Comparison of ENCODE assay signal across 17 mouse cellular contexts in the genomic region with DNA sequence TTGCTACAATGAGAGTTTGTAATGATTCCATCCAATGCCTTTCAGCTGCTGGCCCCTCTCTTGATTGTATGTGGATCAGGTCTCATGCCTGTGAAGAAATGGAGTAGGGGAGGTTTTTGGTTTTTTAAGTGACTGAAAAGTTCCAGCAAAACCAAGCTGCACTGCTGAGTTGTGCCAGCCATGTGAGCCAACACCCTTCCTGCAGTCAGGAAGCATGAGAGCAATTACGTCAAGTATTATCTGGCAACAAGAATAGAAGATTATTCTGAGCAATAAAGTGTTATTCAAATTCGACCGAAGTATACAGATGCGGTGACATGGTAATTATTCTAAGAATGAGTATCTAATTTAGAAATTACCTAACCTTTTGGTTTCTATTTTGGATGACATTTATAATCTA.
DNase-seq lines count a peak whose midpoint lies in the region; ATAC-seq and TF ChIP-seq lines count a peak whose summit lies in the region.
"Had no signal": no experiment of that assay in that cellular context is flagged by ENCODE, and none has a peak within 500 bp of the region (broad histone marks: within the 10 kb centered on the region; RNA-seq: fewer than 3 reads in every experiment).

No protein-coding gene starts in this region.

- intact Hi-C loops in left cerebral cortex, postnatal 25 days (cut with DNase I) = no loop called here

- no peak overlapping the region for H3K9ac ChIP-seq in CH12.LX (ENCODE audit: insufficient read depth, low read depth)
- no peak overlapping the region for H3K9ac ChIP-seq in intestine, postnatal 0 days (ENCODE audit: low read depth, low read length)
- H3K9ac ChIP-seq: embryonic facial prominence, embryonic 12.5 days; kidney, embryonic 15.5 days; liver, embryonic 14.5 days; midbrain, embryonic 13.5 days had no signal

- no peak overlapping the region for H3K4me3 ChIP-seq in kidney, adult 2 months (ENCODE audit: insufficient read depth, low read depth, low read length)
- H3K4me3 ChIP-seq in CH12.LX (replicated peaks in 1 of 3; ENCODE audit: low read depth in 2 of 3, low read length in 2 of 3, poor library complexity in 1 of 3) = no peak overlapping the region
- no peak overlapping the region for H3K4me3 ChIP-seq in intestine, postnatal 0 days (ENCODE audit: low read depth, low read length)
- H3K4me3 ChIP-seq: embryonic facial prominence, embryonic 12.5 days; kidney, embryonic 15.5 days; midbrain, embryonic 13.5 days had no signal

- H3K27me3 ChIP-seq in kidney, adult 2 months (replicated peaks; ENCODE audit: control insufficient read depth, insufficient read depth, low read length) = no peaks in the 10 kb centered on the region
- no peaks in the 10 kb centered on the region for H3K27me3 ChIP-seq in CH12.LX (replicated peaks)
- H3K27me3 ChIP-seq in intestine, postnatal 0 days (replicated peaks; ENCODE audit: control insufficient read depth, insufficient read depth, low read length) = no peaks in the 10 kb centered on the region
- H3K27me3 ChIP-seq: embryonic facial prominence, embryonic 12.5 days; kidney, embryonic 15.5 days; midbrain, embryonic 13.5 days had no signal

- no peak for TF ChIP-seq EP300 in CH12.LX (IDR thresholded peaks at IDR 0.05; ENCODE audit: low read length)

- no peak for TF ChIP-seq RAD21 in CH12.LX (IDR thresholded peaks at IDR 0.05; ENCODE audit: low read depth, low read length)

- no peak for DNase-seq in frontal cortex, postnatal 14 days (ENCODE audit: low spot score in 2 of 2)
- peak; percentile 29 for DNase-seq in kidney, adult 2 months
- no peak for DNase-seq in kidney, postnatal 4 days
- DNase-seq in CH12.LX (ENCODE audit: extremely low read depth) = no peak
- DNase-seq in left cerebral cortex, postnatal 25 days (ENCODE audit: low spot score in 2 of 2) = no peak
- no peak for DNase-seq in urinary bladder, postnatal 36 days (ENCODE audit: low spot score in 2 of 2)
- DNase-seq: adrenal gland, postnatal 14 days; cerebellum, adult 8-10 months; lung, postnatal 14 days; right cerebral cortex, postnatal 4 days; thymus, postnatal 36 days had no signal

- peak overlapping the region; percentile 43; the same call in 1 of the 2 replicates for H3K27ac ChIP-seq in kidney, adult 2 months (ENCODE audit: insufficient read depth, low read depth, low read length)
- H3K27ac ChIP-seq in CH12.LX (ENCODE audit: insufficient read depth, low read depth) = no peak overlapping the region
- no peak overlapping the region for H3K27ac ChIP-seq in intestine, postnatal 0 days (ENCODE audit: low read depth, low read length)
- H3K27ac ChIP-seq: embryonic facial prominence, embryonic 12.5 days; kidney, embryonic 15.5 days; liver, embryonic 14.5 days; midbrain, embryonic 13.5 days had no signal

- 76% methylated on average over 4 of the region's 4 CpGs for WGBS in kidney, adult 2 months
- 45% methylated on average over 4 of the region's 4 CpGs for WGBS in intestine, postnatal 0 days

- 0 out of 2 replicates have a peak overlapping the region, but pooled peaks have one; percentile 2 for H3K4me2 ChIP-seq in CH12.LX (ENCODE audit: insufficient read depth, low read depth, poor library complexity, severe bottlenecking)
- no peak overlapping the region for H3K4me2 ChIP-seq in intestine, postnatal 0 days (replicated peaks; ENCODE audit: low read depth)
- H3K4me2 ChIP-seq: embryonic facial prominence, embryonic 12.5 days; kidney, embryonic 15.5 days; midbrain, embryonic 13.5 days had no signal

- no peak for TF ChIP-seq POLR2A in kidney, adult 2 months (IDR thresholded peaks at IDR 0.05; ENCODE audit: low read depth, low read length)
- TF ChIP-seq POLR2A in CH12.LX (IDR thresholded peaks at IDR 0.05; ENCODE audit: low read depth, low read length) = no peak

- no peaks in the 10 kb centered on the region for H3K79me2 ChIP-seq in CH12.LX (replicated peaks; ENCODE audit: control insufficient read depth, extremely low read depth, insufficient read depth, poor library complexity, severe bottlenecking)

- in situ Hi-C loops in CH12.LX (cut with MboI; ENCODE audit: low pct_ligation_motif_present, low pct_unique_long_range_greater_than_20kb, low sequenced_read_pairs) = no loop called here

- 0 out of 2 replicates have a peak, but pooled peaks have one; percentile 39 for ATAC-seq in frontal cortex, adult (ENCODE audit: low TSS enrichment)
- ATAC-seq in intestine, postnatal 0 days = peak; percentile 81
- ATAC-seq: midbrain, embryonic 13.5 days had no signal

- no peaks in the 10 kb centered on the region for H3K36me3 ChIP-seq in kidney, adult 2 months (ENCODE audit: control insufficient read depth, insufficient read depth, low read length)
- H3K36me3 ChIP-seq in CH12.LX (replicated peaks in 1 of 2; ENCODE audit: control insufficient read depth in 1 of 2, insufficient read depth in 1 of 2, low read length in 1 of 2) = no peaks in the 10 kb centered on the region
- no peaks in the 10 kb centered on the region for H3K36me3 ChIP-seq in intestine, postnatal 0 days (ENCODE audit: control insufficient read depth, insufficient read depth)
- H3K36me3 ChIP-seq: embryonic facial prominence, embryonic 12.5 days; kidney, embryonic 15.5 days; midbrain, embryonic 13.5 days had no signal

- H3K4me1 ChIP-seq in kidney, adult 2 months (ENCODE audit: control insufficient read depth, insufficient read depth, low read length) = no peaks in the 10 kb centered on the region
- H3K4me1 ChIP-seq in CH12.LX (ENCODE audit: control insufficient read depth in 1 of 2, insufficient read depth in 2 of 2) = peaks cover 0 to 38% of the 10 kb centered on the region in 2 experiments; a peak in 2 of 4 replicates
- 0 out of 2 replicates have a peak, but pooled peaks cover 5% of the 10 kb centered on the region for H3K4me1 ChIP-seq in intestine, postnatal 0 days (replicated peaks; ENCODE audit: control insufficient read depth, insufficient read depth, low read length)
- H3K4me1 ChIP-seq: embryonic facial prominence, embryonic 12.5 days; kidney, embryonic 15.5 days; midbrain, embryonic 13.5 days had no signal

- dilution Hi-C loops in CH12.LX (cut with MboI; ENCODE audit: extremely low pct_ligation_motif_present, extremely low pct_unique_long_range_greater_than_20kb, low sequenced_read_pairs) = no loop called here

- peaks cover 3% of the 10 kb centered on the region for H3K9me3 ChIP-seq in CH12.LX (replicated peaks; ENCODE audit: low read length)
- H3K9me3 ChIP-seq in intestine, postnatal 0 days (ENCODE audit: control insufficient read depth) = no peaks in the 10 kb centered on the region
- H3K9me3 ChIP-seq: embryonic facial prominence, embryonic 12.5 days; kidney, embryonic 15.5 days; midbrain, embryonic 13.5 days had no signal

- no peak for TF ChIP-seq CTCF in kidney, adult 2 months (conservative IDR thresholded peaks at IDR 0.05; ENCODE audit: insufficient read depth, insufficient read length, low read depth, low read length)
- no peak for TF ChIP-seq CTCF in CH12.LX (conservative IDR thresholded peaks at IDR 0.05 in 1 of 2, IDR thresholded peaks at IDR 0.05 in 1 of 2; ENCODE audit: low read depth in 2 of 2, low read length in 2 of 2)
- no peak for TF ChIP-seq CTCF in intestine, postnatal 0 days (IDR thresholded peaks at IDR 0.05; ENCODE audit: low read depth)

TF ChIP-seq in CH12.LX, 34 proteins besides CTCF, POLR2A, EP300 and RAD21:
- TF ChIP-seq MAX (IDR thresholded peaks at IDR 0.05; ENCODE audit: low read length) = no peak
- no peak for TF ChIP-seq MXI1 (IDR thresholded peaks at IDR 0.05; ENCODE audit: low read depth, low read length)
- no peak for TF ChIP-seq RCOR1 (conservative IDR thresholded peaks at IDR 0.05; ENCODE audit: low read depth, low read length)
- TF ChIP-seq MAFK (IDR thresholded peaks at IDR 0.05; ENCODE audit: insufficient replicate concordance, low read length) = no peak
- TF ChIP-seq NRF1 (IDR thresholded peaks at IDR 0.05; ENCODE audit: low read depth, low read length) = no peak
- no peak for TF ChIP-seq USF1 (IDR thresholded peaks at IDR 0.05; ENCODE audit: low read depth, low read length)
- no peak for TF ChIP-seq KAT2A (IDR thresholded peaks at IDR 0.05; ENCODE audit: insufficient replicate concordance, low read length)
- TF ChIP-seq ZKSCAN1 (IDR thresholded peaks at IDR 0.05; ENCODE audit: borderline replicate concordance, low read depth, low read length) = no peak
- no peak for TF ChIP-seq SMC3 (IDR thresholded peaks at IDR 0.05; ENCODE audit: low read depth, low read length)
